Mouse (Mus musculus): ENCODE measurements at regions not wholly inside any gene's neighbourhood (a gene's known extent, or its start where the extent isn't known, plus 50 kb on each side); places are given as distances from the start of the nearest gene placed in this dataset.
A peak's percentile ranks its signal among the peaks of the same experiment; 100 is the strongest.
"Not testable (repeated sequence)": the region's sequence is repeated elsewhere in the genome, so short reads cannot be mapped to it uniquely, and the experiment has no call there.

GRCm38 (mm10) chr7:118320307-118320706 is 76.8 kb upstream of the Smg1 start:
- ATAC-seq (replicated peaks; ENCODE audit: insufficient number of reproducible peaks, low FRiP score, low TSS enrichment, poor library complexity, severe bottlenecking): no peak

GRCm38 (mm10) chr7:118318432-118319135 is 75.1 kb upstream of the Smg1 start:
- no peak for ATAC-seq (replicated peaks; ENCODE audit: insufficient number of reproducible peaks, low FRiP score, low TSS enrichment, poor library complexity, severe bottlenecking)

GRCm38 (mm10) chr7:118314886-118315285 is 71.4 kb upstream of the Smg1 start:
- not testable (repeated sequence) for ATAC-seq (replicated peaks; ENCODE audit: insufficient number of reproducible peaks, low FRiP score, low TSS enrichment, poor library complexity, severe bottlenecking)

GRCm38 (mm10) chr7:118314228-118314658 is 70.8 kb upstream of the Smg1 start:
- ATAC-seq (replicated peaks; ENCODE audit: insufficient number of reproducible peaks, low FRiP score, low TSS enrichment, poor library complexity, severe bottlenecking): no peak

GRCm38 (mm10) chr7:118313818-118314217 is 70.3 kb upstream of the Smg1 start:
- ATAC-seq (replicated peaks; ENCODE audit: insufficient number of reproducible peaks, low FRiP score, low TSS enrichment, poor library complexity, severe bottlenecking): no peak

- no peak for ATAC-seq (replicated peaks; ENCODE audit: insufficient number of reproducible peaks, low FRiP score, low TSS enrichment, poor library complexity, severe bottlenecking)
Measured at GRCm38 (mm10) chr7:118309733-118310132, 66.3 kb upstream of the Smg1 start.

GRCm38 (mm10) chr7:118308882-118309281 is 65.4 kb upstream of the Smg1 start:
- no peak for ATAC-seq (replicated peaks; ENCODE audit: insufficient number of reproducible peaks, low FRiP score, low TSS enrichment, poor library complexity, severe bottlenecking)

GRCm38 (mm10) chr7:118304812-118305211 is 61.3 kb upstream of the Smg1 start:
- peak; percentile 92 for ATAC-seq (replicated peaks; ENCODE audit: insufficient number of reproducible peaks, low FRiP score, low TSS enrichment, poor library complexity, severe bottlenecking)

- ATAC-seq (replicated peaks; ENCODE audit: insufficient number of reproducible peaks, low FRiP score, low TSS enrichment, poor library complexity, severe bottlenecking): no peak
Measured at GRCm38 (mm10) chr7:118304338-118304737, 60.9 kb upstream of the Smg1 start.

GRCm38 (mm10) chr7:118303921-118304320 is 60.5 kb upstream of the Smg1 start:
- ATAC-seq (replicated peaks; ENCODE audit: insufficient number of reproducible peaks, low FRiP score, low TSS enrichment, poor library complexity, severe bottlenecking): no peak

- ATAC-seq (replicated peaks; ENCODE audit: insufficient number of reproducible peaks, low FRiP score, low TSS enrichment, poor library complexity, severe bottlenecking): no peak
Measured at GRCm38 (mm10) chr7:118300678-118301342, 57.3 kb upstream of the Smg1 start.

GRCm38 (mm10) chr7:118297613-118298012 is 54.1 kb upstream of the Smg1 start:
- peak; percentile 59; the same call in 1 of the 2 replicates for ATAC-seq (replicated peaks; ENCODE audit: insufficient number of reproducible peaks, low FRiP score, low TSS enrichment, poor library complexity, severe bottlenecking)

- ATAC-seq (replicated peaks; ENCODE audit: insufficient number of reproducible peaks, low FRiP score, low TSS enrichment, poor library complexity, severe bottlenecking): no peak
Measured at GRCm38 (mm10) chr7:118296856-118297518, 53.5 kb upstream of the Smg1 start.

GRCm38 (mm10) chr7:118295855-118296254 is 52.4 kb upstream of the Smg1 start:
- ATAC-seq (replicated peaks; ENCODE audit: insufficient number of reproducible peaks, low FRiP score, low TSS enrichment, poor library complexity, severe bottlenecking): no peak

- ATAC-seq (replicated peaks; ENCODE audit: insufficient number of reproducible peaks, low FRiP score, low TSS enrichment, poor library complexity, severe bottlenecking): peak; percentile 46; the same call in 1 of the 2 replicates
Measured at GRCm38 (mm10) chr7:118295275-118295674, 51.8 kb upstream of the Smg1 start.

- ATAC-seq (replicated peaks; ENCODE audit: insufficient number of reproducible peaks, low FRiP score, low TSS enrichment, poor library complexity, severe bottlenecking): no peak; the same call in 1 of the 2 replicates
Measured at GRCm38 (mm10) chr7:118294637-118295036, 51.2 kb upstream of the Smg1 start.
